Mouse (Mus musculus): ENCODE measurements around the gene Mapkap1. TPM values are rescaled to one million over a fixed set of nuclear protein-coding genes. Genes with fewer than 3 reads are reported as not detected.
"Not testable (repeated sequence)": the region's sequence is repeated elsewhere in the genome, so short reads cannot be mapped to it uniquely, and the experiment has no call there.

Gene Mapkap1
- polyA plus RNA-seq, 1 experiment from 2014 or later, result 74.6 TPM

DNA sequence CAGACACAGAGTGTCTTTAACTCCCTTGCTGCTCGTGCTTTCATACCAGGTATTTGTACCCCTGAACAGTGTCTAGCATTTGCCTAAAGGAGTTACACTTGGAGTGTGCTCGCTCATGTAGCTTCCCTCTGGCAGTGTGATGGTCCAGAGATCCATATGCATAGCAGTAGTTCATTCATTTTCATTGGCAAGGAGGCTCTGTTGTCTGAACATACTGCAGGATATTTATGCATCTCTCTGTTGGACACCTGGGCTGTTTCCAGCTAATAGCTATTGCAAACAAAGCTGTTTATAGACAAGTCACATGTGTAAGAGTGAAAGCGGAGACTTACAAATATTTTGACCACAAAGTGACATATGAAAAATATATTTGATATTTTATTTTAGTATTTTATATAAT is 67.2 kb downstream of the Mapkap1 start:
- no peaks in the 10 kb centered on the region for H3K9me3 ChIP-seq (ENCODE audit: control insufficient read depth, low read length)
- H3K4me3 ChIP-seq (ENCODE audit: low read length), result no peak overlapping the region
- no peaks in the 10 kb centered on the region; the same call in 1 of the 2 replicates for H3K4me1 ChIP-seq (replicated peaks; ENCODE audit: control insufficient read depth, insufficient read depth, low read length)
- no peaks in the 10 kb centered on the region for H3K36me3 ChIP-seq (ENCODE audit: control insufficient read depth, insufficient read depth, low read length)
- no peak for ATAC-seq (ENCODE audit: low read depth)
- H3K9ac ChIP-seq (ENCODE audit: low read length), result no peak overlapping the region
- WGBS, result 67% methylated on average over 3 of the region's 3 CpGs
- no peak overlapping the region for H3K27ac ChIP-seq (ENCODE audit: low read length)
- H3K4me2 ChIP-seq (ENCODE audit: low read depth, low read length), result no peak overlapping the region
- no peaks in the 10 kb centered on the region for H3K27me3 ChIP-seq (ENCODE audit: control insufficient read depth, insufficient read depth, low read depth, low read length)

DNA sequence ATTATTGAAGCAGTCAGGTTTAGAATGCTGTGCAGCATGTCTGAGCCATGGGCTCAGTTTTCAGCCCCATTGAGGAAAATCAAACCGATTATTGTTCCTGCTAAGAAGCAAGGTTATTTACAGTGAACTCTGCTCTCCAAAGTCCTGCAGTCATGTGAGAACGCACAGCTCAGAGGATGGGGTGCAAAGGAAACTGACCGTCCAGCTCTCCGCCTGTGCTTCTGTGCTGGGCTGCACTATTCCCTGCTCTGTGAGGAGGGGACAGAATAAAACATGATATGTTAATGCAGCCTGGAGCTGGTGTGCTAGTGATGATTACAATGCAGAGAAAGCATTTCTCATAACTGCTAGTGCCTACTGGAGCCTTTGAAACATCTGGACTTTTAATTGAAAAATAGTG is 74.8 kb downstream of the Mapkap1 start:
- Histone ChIP-seq H3K4me3 (ENCODE audit: low read length) (no peak overlapping the region), H3K4me2 (ENCODE audit: low read depth, low read length) (no peak overlapping the region), H3K36me3 (ENCODE audit: control insufficient read depth, insufficient read depth, low read length) (no peaks in the 10 kb centered on the region), H3K27me3 (ENCODE audit: control insufficient read depth, insufficient read depth, low read depth, low read length) (no peaks in the 10 kb centered on the region), H3K27ac (ENCODE audit: low read length) (no peak overlapping the region), H3K9me3 (ENCODE audit: control insufficient read depth, low read length) (no peaks in the 10 kb centered on the region), H3K9ac (ENCODE audit: low read length) (no peak overlapping the region), H3K4me1 (replicated peaks; ENCODE audit: control insufficient read depth, insufficient read depth, low read length) (no peaks in the 10 kb centered on the region)
- WGBS, result 63% methylated on average over 4 of the region's 4 CpGs
- no peak for ATAC-seq (ENCODE audit: low read depth)

DNA sequence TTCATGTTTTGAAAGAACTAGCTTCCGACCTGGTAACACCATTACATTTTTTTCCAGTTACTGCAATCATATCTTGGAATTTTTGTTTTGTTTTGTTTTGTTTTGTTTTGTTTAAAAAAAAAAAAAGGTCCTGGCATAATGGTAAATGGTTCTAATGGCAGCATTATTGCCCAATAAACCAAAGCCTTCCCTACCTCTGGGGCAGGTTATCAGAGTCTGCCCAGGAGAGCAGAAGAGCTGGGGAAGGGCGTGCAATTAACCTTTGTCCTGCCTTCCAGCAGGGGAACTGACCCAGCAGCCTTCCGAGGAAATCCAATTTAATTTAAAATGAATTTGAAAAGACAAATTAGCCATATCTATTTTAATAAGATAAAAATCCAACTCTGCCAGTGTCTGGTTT is 75.5 kb downstream of the Mapkap1 start:
- Histone ChIP-seq H3K4me2 (ENCODE audit: low read depth, low read length) (no peak overlapping the region), H3K27me3 (ENCODE audit: control insufficient read depth, insufficient read depth, low read depth, low read length) (no peaks in the 10 kb centered on the region), H3K36me3 (ENCODE audit: control insufficient read depth, insufficient read depth, low read length) (no peaks in the 10 kb centered on the region), H3K9me3 (ENCODE audit: control insufficient read depth, low read length) (no peaks in the 10 kb centered on the region), H3K9ac (ENCODE audit: low read length) (no peak overlapping the region), H3K27ac (ENCODE audit: low read length) (no peak overlapping the region), H3K4me3 (ENCODE audit: low read length) (no peak overlapping the region), H3K4me1 (replicated peaks; ENCODE audit: control insufficient read depth, insufficient read depth, low read length) (no peaks in the 10 kb centered on the region)
- ATAC-seq (ENCODE audit: low read depth), result no peak
- 78% methylated on average over 3 of the region's 3 CpGs for WGBS

DNA sequence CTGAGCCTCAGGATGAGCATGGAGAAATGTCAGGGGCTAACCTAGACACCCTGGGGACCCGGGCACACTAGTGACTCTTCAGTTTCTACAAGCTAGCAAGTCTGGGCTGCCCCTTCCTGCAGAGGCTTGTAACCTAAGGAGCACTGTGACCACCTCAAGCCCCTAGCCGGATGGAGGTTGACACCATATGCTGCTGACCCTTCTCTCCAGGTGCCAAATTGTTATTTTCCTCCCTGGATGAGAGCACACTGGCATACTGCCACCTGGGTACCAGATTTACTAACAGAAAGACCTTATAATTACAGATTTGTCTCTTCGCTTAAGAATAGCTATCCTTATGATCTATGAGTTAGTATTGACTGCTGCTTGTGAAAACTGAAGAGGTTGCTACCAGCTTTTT is 76.0 kb downstream of the Mapkap1 start:
- H3K4me1 ChIP-seq (replicated peaks; ENCODE audit: control insufficient read depth, insufficient read depth, low read length), result no peaks in the 10 kb centered on the region
- H3K9ac ChIP-seq (ENCODE audit: low read length), result no peak overlapping the region
- 83% methylated on average over 3 of the region's 3 CpGs for WGBS
- ATAC-seq (ENCODE audit: low read depth), result no peak
- no peaks in the 10 kb centered on the region for H3K36me3 ChIP-seq (ENCODE audit: control insufficient read depth, insufficient read depth, low read length)
- H3K4me2 ChIP-seq (ENCODE audit: low read depth, low read length), result no peak overlapping the region
- H3K27ac ChIP-seq (ENCODE audit: low read length), result no peak overlapping the region
- no peaks in the 10 kb centered on the region for H3K9me3 ChIP-seq (ENCODE audit: control insufficient read depth, low read length)
- no peaks in the 10 kb centered on the region for H3K27me3 ChIP-seq (ENCODE audit: control insufficient read depth, insufficient read depth, low read depth, low read length)
- no peak overlapping the region for H3K4me3 ChIP-seq (ENCODE audit: low read length)

DNA sequence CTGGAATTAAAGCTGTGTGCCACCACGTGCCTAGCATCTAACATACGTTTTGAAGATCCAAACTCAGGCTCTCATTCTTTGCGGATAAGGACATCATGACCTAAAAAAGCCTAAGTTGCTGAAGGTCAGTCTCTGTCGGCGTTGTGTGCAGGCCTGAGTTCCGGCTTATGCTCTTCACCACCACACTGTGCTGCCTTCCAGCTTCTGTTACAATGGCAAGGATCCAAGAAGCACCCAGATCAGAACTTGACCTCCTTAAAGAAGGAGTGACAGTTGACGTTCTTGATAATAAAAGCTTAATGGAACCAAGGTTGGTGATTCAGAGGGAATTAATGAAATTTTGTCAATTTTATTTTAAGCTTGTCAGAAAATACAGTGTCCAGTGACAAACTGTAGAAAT is 80.7 kb downstream of the Mapkap1 start:
- no peak for ATAC-seq (ENCODE audit: low read depth)
- H3K4me2 ChIP-seq (ENCODE audit: low read depth, low read length), result no peak overlapping the region
- H3K9ac ChIP-seq (ENCODE audit: low read length), result no peak overlapping the region
- H3K27me3 ChIP-seq (ENCODE audit: control insufficient read depth, insufficient read depth, low read depth, low read length), result no peaks in the 10 kb centered on the region
- no peaks in the 10 kb centered on the region for H3K36me3 ChIP-seq (ENCODE audit: control insufficient read depth, insufficient read depth, low read length)
- 77% methylated on average over 7 of the region's 7 CpGs for WGBS
- no peak overlapping the region for H3K4me3 ChIP-seq (ENCODE audit: low read length)
- no peaks in the 10 kb centered on the region for H3K4me1 ChIP-seq (replicated peaks; ENCODE audit: control insufficient read depth, insufficient read depth, low read length)
- no peaks in the 10 kb centered on the region for H3K9me3 ChIP-seq (ENCODE audit: control insufficient read depth, low read length)
- H3K27ac ChIP-seq (ENCODE audit: low read length), result no peak overlapping the region

DNA sequence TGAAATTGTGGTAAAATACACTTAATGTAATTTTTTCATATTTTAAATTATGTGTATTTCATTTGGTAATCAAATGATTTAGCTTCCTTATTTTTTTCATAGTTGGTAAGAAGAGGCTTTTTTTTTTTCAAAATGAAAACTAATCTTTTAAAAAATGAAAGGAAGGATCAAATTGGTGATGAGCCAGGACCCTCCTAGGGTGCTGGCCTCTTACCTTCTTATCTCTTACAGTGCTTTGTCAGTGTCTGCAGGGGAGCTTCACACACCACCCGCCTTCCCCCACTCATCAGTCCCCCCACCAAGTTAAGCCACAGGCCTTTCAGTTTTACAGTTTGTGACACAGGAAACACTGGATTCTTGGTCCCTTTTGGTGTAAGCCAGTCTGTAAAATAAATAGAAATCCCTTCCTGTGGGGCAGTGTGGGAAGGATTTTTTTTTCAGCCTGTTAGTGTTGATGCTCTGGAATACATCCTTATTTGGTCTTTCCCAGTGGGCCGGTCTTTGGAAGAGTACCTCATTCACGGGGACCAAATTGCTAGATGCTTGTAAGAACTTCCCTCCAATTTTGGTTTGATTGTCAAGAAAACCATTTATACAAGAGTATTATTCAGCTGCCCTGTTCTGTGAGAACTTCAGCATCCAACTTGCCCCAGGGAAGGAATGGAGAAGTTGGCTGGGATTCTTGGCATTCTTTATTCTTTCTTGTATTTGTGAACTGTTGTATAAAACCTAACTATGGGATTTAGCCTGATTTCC is 97.6 kb downstream of the Mapkap1 start:
- 42% methylated on average over 3 of the region's 3 CpGs for WGBS
- Histone ChIP-seq H3K27me3 (ENCODE audit: control insufficient read depth, insufficient read depth, low read depth, low read length) (no peaks in the 10 kb centered on the region), H3K4me2 (ENCODE audit: low read depth, low read length) (no peak overlapping the region), H3K36me3 (ENCODE audit: control insufficient read depth, insufficient read depth, low read length) (no peaks in the 10 kb centered on the region), H3K4me3 (ENCODE audit: low read length) (no peak overlapping the region), H3K9me3 (ENCODE audit: control insufficient read depth, low read length) (no peaks in the 10 kb centered on the region), H3K9ac (ENCODE audit: low read length) (no peak overlapping the region), H3K4me1 (replicated peaks; ENCODE audit: control insufficient read depth, insufficient read depth, low read length) (peaks cover 3% of the 10 kb centered on the region; the same call in 1 of the 2 replicates), H3K27ac (ENCODE audit: low read length) (peak overlapping the region; percentile 50; the same call in 1 of the 2 replicates)
- ATAC-seq (ENCODE audit: low read depth), result 0 out of 2 replicates have a peak, but pooled peaks have one; percentile 31

DNA sequence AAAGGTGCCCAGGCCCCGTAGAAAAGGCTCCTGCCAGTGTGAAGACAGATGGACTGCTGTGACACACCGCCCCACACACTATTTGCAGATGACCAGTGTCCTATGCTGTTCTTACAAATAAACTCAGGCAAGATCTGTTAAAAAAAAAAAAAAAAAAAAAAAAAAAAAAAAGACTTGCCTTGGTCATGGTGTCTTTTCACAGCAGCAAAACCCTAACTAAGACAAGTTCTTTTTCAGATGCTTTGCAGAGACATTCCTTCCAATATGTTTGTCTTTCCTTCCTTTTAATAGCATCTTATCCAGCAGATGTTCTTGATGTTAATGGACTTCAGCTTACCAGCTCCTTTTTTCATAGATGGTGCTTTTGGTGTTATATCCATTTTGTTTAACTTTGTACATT is 99.6 kb downstream of the Mapkap1 start:
- not testable (repeated sequence) for H3K36me3 ChIP-seq (ENCODE audit: control insufficient read depth, insufficient read depth, low read length); ATAC-seq (ENCODE audit: low read depth); H3K27ac ChIP-seq (ENCODE audit: low read length); H3K9ac ChIP-seq (ENCODE audit: low read length); H3K27me3 ChIP-seq (ENCODE audit: control insufficient read depth, insufficient read depth, low read depth, low read length); H3K4me3 ChIP-seq (ENCODE audit: low read length); H3K4me2 ChIP-seq (ENCODE audit: low read depth, low read length); H3K9me3 ChIP-seq (ENCODE audit: control insufficient read depth, low read length); H3K4me1 ChIP-seq (replicated peaks; ENCODE audit: control insufficient read depth, insufficient read depth, low read length)
- 97% methylated on average over 2 of the region's 2 CpGs for WGBS

DNA sequence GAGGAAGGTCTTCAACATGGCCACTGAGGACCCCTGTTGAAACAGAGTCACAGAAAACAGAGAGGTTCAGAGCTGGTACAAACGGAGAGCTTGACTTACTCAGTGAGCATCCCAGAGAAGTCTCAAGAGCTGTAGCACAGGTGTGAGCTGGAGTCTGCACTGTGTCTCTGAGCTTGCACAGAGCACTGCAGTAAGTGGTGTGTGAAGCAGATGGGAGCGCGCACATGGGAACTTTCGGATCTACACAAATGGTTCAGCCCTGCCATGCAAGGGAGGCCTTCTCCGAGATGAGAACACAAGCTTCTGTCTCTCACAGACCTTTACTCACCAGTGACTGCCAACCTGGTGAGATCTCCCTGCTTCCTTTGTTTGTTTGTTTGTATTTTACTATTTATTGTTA is 103.3 kb downstream of the Mapkap1 start:
- no peaks in the 10 kb centered on the region for H3K27me3 ChIP-seq (ENCODE audit: control insufficient read depth, insufficient read depth, low read depth, low read length)
- ATAC-seq (ENCODE audit: low read depth), result no peak
- H3K4me3 ChIP-seq (ENCODE audit: low read length), result no peak overlapping the region
- H3K4me1 ChIP-seq (replicated peaks; ENCODE audit: control insufficient read depth, insufficient read depth, low read length), result no peaks in the 10 kb centered on the region
- H3K36me3 ChIP-seq (ENCODE audit: control insufficient read depth, insufficient read depth, low read length), result no peaks in the 10 kb centered on the region
- H3K4me2 ChIP-seq (ENCODE audit: low read depth, low read length), result no peak overlapping the region
- no peak overlapping the region for H3K27ac ChIP-seq (ENCODE audit: low read length)
- no peak overlapping the region for H3K9ac ChIP-seq (ENCODE audit: low read length)
- no peaks in the 10 kb centered on the region for H3K9me3 ChIP-seq (ENCODE audit: control insufficient read depth, low read length)
- 87% methylated on average over 5 of the region's 5 CpGs for WGBS

DNA sequence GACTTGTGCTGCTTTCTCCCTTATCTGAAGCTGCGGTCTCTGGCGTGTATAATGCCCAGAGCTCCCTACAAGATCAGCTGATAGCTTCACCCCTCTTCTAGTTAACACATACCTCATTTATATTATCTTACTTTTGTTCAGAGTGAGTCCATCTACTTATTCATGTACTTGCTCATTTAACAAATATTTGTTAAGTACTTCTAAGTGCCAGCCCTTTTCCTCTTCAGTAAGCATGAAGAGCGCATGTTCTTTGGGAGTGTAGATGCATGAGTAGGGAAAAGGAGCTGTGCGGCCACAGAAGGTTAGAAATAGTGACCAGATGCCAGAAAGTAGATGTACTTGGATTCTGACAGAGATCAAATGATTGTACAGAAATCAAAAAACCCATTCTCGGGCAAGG is 108.7 kb downstream of the Mapkap1 start:
- H3K4me1 ChIP-seq (replicated peaks; ENCODE audit: control insufficient read depth, insufficient read depth, low read length), result no peaks in the 10 kb centered on the region; the same call in 1 of the 2 replicates
- ATAC-seq (ENCODE audit: low read depth), result peak; percentile 31
- no peaks in the 10 kb centered on the region for H3K36me3 ChIP-seq (ENCODE audit: control insufficient read depth, insufficient read depth, low read length)
- H3K27me3 ChIP-seq (ENCODE audit: control insufficient read depth, insufficient read depth, low read depth, low read length), result no peaks in the 10 kb centered on the region
- no peak overlapping the region for H3K9ac ChIP-seq (ENCODE audit: low read length)
- no peak overlapping the region for H3K4me2 ChIP-seq (ENCODE audit: low read depth, low read length)
- no peak overlapping the region for H3K4me3 ChIP-seq (ENCODE audit: low read length)
- WGBS, result 68% methylated on average over 5 of the region's 5 CpGs
- no peaks in the 10 kb centered on the region for H3K9me3 ChIP-seq (ENCODE audit: control insufficient read depth, low read length)
- no peak overlapping the region for H3K27ac ChIP-seq (ENCODE audit: low read length)

Data from lung, embryonic 16.5 days (tissue).